7 mouse cellular contexts compared by ENCODE assay signal in genomic region chr12:102468894-102469764, GRCm38 (mm10). TPM values are rescaled to one million over a fixed set of nuclear protein-coding genes. Genes with fewer than 3 reads are reported as not detected.
DNase-seq lines count a peak whose midpoint lies in the region; ATAC-seq lines count a peak whose summit lies in the region.

Gene Golga5, plus strand, starts transcription at chr12:102469135.

- intact Hi-C loops in left cerebral cortex, postnatal 36 days (cut with DNase I), result loop anchor here (5.0 kb wide), 1 partner anchor 492 kb away; the partner anchor contains the start of gene Cpsf2

- H3K9me3 ChIP-seq in intestine, embryonic 16.5 days (ENCODE audit: control insufficient read depth, low read length), result no peaks in the 10 kb centered on the region
- no peaks in the 10 kb centered on the region for H3K9me3 ChIP-seq in midbrain, embryonic 11.5 days (ENCODE audit: control insufficient read depth, low read length)

- no peaks in the 10 kb centered on the region for H3K36me3 ChIP-seq in intestine, embryonic 16.5 days (ENCODE audit: control insufficient read depth, insufficient read depth, low read length)
- H3K36me3 ChIP-seq in midbrain, embryonic 11.5 days (ENCODE audit: control insufficient read depth, insufficient read depth, low read length), result peaks cover 2% of the 10 kb centered on the region; the same call in 1 of the 2 replicates

- H3K4me1 ChIP-seq in intestine, embryonic 16.5 days (ENCODE audit: control insufficient read depth, insufficient read depth, low read length), result peaks cover 4% of the 10 kb centered on the region
- peaks cover 2% of the 10 kb centered on the region; the same call in 1 of the 2 replicates for H3K4me1 ChIP-seq in midbrain, embryonic 11.5 days (ENCODE audit: control insufficient read depth, insufficient read depth, low read length)

- H3K9ac ChIP-seq in intestine, embryonic 16.5 days (ENCODE audit: low read depth, low read length), result peak within 1 kb of the TSS; percentile 92
- H3K9ac ChIP-seq in midbrain, embryonic 11.5 days (ENCODE audit: low read length), result peak within 1 kb of the TSS; percentile 76

- peak; percentile 99 for ATAC-seq in intestine, embryonic 16.5 days
- ATAC-seq in midbrain, embryonic 11.5 days (ENCODE audit: low FRiP score), result peak; percentile 99

- H3K4me2 ChIP-seq in intestine, embryonic 16.5 days (ENCODE audit: low read depth, low read length), result peak within 1 kb of the TSS; percentile 79
- peak within 1 kb of the TSS; percentile 64 for H3K4me2 ChIP-seq in midbrain, embryonic 11.5 days

- H3K4me3 ChIP-seq in intestine, embryonic 16.5 days (ENCODE audit: low read length), result peak within 1 kb of the TSS; percentile 96
- H3K4me3 ChIP-seq in midbrain, embryonic 11.5 days (ENCODE audit: low read depth, low read length), result peak within 1 kb of the TSS; percentile 79

- H3K27ac ChIP-seq in intestine, embryonic 16.5 days (ENCODE audit: low read length), result peak within 1 kb of the TSS; percentile 70
- H3K27ac ChIP-seq in midbrain, embryonic 11.5 days (ENCODE audit: low read depth, low read length), result no peak within 1 kb of the TSS

- under 1% methylated on average over 71 of the region's 86 CpGs for whole genome bisulfite sequencing in intestine, embryonic 16.5 days
- WGBS in midbrain, embryonic 11.5 days, result under 1% methylated on average over 86 of the region's 86 CpGs

- peak; percentile 99 for DNase-seq in adrenal gland, adult 2 months
- peak; percentile 94 for DNase-seq in embryo, embryonic 11.5 days (ENCODE audit: low read depth, low spot score)
- peak; percentile 97 to 98 for DNase-seq in gastrocnemius, postnatal 4 days (ENCODE audit: low spot score in 2 of 2)
- peak; percentile 96 to 99 for DNase-seq in left cerebral cortex, postnatal 36 days (ENCODE audit: low spot score in 2 of 2)
- peak; percentile 100 for DNase-seq in midbrain, embryonic 11.5 days (ENCODE audit: low spot score, missing footprints)
- peak; percentile 97 for DNase-seq in skeletal muscle tissue, adult 2 months (ENCODE audit: low read depth, low spot score)

- H3K27me3 ChIP-seq in intestine, embryonic 16.5 days (replicated peaks; ENCODE audit: control insufficient read depth, insufficient read depth, low read length), result no peaks in the 10 kb centered on the region
- H3K27me3 ChIP-seq in midbrain, embryonic 11.5 days (ENCODE audit: control insufficient read depth, insufficient read depth, low read length), result no peaks in the 10 kb centered on the region

RNA-seq across cellular contexts. Expression of gene Golga5, which starts in this region (rescaled TPM):
- 10 to 100 TPM; 38.2 to 43.0 TPM for total RNA-seq in adrenal gland, adult 2 months (2021)
- polyA plus RNA-seq in adrenal gland, adult 2 months (2012; rRNA removed), result 4.8 and 5.2 TPM in 2 replicates
- 10 to 100 TPM; 25.4 to 32.8 TPM for total RNA-seq in gastrocnemius, postnatal 4 days (2021)
- polyA plus RNA-seq in intestine, embryonic 16.5 days (2015; fragmentation: Nextera tagmentation; extraction: Ambion mirVana), result 31.3 and 32.1 TPM in 2 replicates
- total RNA-seq in left cerebral cortex, postnatal 36 days (2021), result 10 to 100 TPM; 29.1 to 29.5 TPM
- polyA plus RNA-seq in midbrain, embryonic 11.5 days (2014; fragmentation: Nextera tagmentation; extraction: Ambion mirVana), result 31.6 and 32.9 TPM in 2 replicates
